Mouse (Mus musculus) ovary, postnatal 10 days (tissue): ENCODE measurements around the gene Msl1.

Experiments used
- DNase-seq: peaks from one replicate; pipeline ENCODE4 v3.0.0; 2022; ENCODE audit warnings: low spot score

Gene Msl1

DNA sequence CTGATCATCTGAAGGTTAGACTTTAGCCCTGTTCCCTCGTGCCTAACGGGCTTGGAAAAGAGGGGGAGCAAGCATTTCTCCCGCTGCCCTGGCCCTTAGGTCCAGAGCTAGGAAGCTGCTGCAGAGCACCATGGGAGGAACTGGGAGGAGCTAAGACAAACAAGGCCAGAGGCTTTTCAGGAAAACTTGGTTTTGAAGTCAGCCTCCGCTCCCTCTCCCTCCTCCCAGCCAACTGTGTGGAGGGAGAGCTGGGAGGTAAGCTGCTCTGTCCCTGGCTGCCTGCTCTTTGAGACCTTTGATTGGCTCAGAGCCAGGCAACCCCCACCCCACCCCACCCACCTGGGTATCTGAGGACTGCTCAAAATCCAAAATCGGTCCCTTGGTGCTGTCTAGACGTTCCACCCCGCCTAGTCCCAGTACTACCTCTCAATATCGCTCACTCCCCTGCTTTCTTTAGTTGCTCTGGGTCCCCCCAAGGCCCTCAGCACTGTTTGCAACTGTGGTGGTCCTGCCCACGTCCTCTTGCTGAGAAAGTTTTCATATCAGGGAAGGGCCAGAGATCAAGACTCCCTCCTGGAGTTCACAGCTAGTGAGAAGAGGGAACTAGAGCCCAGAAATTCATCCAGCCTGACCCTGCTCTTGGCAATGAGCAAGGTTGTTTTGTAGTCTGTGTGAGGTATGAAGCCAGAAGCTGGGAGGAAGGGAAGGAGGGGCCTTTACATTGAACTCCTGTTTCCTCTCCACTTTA, 18.3 kb upstream of the Msl1 start:
- no peak for DNase-seq

DNA sequence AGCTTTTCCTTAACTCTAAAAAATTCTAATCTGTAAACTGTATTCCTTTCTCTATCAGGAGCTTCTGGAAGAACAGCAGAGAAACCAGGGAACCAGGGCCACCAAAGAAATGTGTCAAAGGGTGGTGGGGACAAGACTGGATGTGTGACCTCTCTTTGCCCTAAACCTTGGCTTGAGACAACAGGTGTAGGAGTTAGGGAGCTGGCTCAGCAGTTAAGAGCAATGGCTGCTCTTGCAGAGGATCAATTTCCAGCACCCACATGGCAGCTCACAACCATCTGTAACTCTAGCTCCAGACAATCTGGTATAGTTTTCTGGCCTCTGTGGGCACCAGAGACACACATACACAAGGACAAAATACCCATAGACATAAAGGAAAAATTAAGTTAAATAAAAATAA, 17.4 kb upstream of the Msl1 start:
- no peak for DNase-seq

DNA sequence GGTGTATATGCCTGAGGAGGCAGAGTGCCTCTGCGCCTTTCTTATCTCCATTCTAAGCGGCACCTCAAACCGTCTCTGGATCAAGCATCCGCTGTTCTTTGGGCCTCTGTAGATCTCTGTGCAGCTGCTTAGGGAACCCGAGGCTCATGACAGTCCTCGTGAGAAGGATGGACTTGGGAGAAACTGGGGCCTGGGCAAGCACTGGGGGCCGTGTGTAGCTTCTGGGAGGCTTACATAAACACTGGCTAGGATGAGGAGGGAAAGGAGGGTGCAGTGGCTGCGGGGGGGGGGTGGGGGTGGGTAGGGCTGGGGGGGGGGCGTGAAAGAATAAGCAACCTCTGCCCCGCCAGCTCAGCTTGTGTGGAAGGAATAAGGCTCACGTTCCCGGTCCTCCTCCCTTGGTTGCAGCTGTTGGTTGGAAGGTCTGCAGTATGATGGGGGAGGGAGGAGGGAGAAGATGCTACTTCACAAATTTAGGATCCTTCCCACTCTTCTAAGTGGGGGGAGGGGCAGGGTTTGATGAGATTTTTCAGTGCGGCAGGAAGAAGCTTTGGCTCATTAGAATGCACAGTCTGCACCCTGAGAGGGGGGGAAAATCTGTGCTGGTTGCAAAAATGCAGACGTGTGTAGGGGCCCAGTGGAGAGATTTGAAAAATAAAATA, 13.3 kb upstream of the Msl1 start:
- no peak for DNase-seq

DNA sequence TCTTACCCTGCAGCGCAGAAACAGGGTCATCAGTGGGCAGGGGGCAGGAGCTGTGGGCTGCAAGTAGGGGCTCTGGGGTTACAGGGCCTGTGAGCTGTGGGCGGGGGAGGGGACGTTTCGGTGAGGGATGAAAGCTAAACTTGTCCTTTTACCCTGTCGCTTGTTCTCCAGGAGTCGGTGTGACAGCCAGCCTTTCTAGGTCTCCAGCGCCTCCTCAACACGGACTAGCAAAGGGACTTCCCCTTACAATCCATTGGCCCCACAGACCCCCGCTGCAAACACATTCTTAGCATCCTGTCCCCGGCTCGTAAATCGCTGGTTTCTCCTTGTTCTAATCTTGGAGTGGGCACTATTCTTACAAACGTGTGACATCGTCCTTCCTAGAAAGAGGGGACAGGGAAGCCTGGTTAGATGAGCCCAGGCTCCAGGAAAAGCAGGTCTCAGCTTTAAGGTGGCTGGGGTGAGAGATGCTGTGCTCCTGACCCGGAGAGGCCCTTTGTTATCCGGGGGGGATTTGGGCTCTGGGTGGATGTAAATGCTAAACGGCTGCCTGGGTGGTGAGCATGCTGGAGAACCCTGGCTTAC, 12.6 kb upstream of the Msl1 start:
- DNase-seq: no peak

DNA sequence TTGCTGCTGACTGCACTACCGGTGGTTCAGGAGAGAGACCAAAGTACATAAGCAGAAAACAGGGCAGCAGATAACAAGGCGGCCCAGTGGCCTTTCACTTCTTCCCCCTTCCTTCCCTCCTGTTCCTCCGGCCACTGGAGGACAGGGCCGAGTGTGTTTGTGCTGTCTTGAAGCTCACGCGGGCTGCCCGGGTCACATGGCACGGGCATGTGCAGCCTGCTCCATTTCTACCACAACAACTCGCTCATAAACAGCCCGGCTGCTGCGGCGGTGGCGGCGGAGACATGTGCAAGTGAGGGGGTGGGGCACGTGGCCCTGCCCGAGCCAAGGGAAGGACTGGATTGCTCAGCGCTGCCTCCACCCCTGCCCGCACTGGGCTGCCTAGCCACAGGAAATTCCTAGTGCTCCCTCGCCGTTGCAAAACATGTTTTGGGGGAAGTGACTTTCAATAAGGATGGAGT, 12.1 kb upstream of the Msl1 start:
- no peak for DNase-seq

DNA sequence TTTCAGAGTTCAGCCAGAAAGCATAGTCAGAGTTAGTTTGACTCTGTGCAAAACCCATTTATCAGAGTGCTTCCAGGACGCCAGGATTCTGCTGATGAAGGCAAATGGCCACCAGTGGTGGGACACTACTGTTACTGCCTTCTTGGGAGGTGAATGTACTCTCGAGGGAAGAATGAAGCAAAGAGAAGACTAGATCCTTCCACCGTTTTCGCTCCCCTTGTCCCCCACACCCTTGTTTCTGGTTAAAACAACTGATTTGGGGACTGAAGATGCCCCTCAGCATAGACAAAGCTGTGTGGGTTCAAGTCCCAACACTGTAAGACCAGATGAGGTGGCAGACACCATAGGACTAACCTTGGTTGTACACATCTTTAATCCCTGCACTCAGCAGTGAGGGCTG, 11.2 kb upstream of the Msl1 start:
- DNase-seq: no peak

DNA sequence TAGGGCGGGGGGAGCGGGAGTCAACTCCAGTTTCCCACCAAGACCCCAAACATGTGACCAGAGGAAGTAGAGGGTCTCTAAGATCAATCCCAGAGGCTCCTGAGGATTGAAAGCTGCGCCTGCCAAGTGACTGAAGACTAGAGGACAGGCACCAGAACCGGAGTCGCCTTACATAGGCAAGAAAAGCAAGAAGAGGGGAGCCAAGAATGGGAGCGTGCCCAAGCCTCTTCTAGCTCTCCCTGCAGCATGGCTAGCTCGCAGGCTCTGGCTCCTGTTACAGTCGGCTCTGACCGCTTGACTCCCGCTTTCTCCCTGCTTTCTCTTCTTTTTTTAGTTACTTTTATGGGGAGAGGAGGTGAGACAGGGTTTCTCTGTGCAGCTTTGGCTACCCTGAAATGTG, 10.1 kb upstream of the Msl1 start:
- DNase-seq: no peak

DNA sequence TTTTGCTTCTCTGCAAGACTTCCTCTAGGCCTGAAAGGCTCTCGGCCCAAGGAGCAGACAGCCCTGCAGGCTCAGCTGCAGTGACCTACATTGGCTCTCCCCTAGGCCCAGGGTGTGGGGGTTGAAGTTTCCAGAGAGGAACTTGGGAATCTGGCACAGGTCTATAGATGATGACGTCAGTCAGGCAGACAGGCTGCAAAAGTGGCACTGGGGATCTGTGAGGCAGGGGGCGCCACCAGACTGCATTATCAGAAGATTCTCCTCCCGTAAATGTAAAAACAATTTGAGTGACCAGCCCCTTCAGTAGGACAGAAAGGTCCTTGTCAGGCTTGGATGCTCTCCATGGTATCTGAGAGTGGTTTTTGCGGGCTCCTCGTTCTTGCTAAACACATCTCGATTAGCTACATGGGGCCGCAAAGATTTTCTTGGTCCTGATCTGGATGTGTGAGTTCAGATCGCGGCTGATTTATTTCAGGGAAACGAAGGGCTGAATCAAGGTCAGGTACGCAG, 9.5 kb upstream of the Msl1 start:
- no peak for DNase-seq

DNA sequence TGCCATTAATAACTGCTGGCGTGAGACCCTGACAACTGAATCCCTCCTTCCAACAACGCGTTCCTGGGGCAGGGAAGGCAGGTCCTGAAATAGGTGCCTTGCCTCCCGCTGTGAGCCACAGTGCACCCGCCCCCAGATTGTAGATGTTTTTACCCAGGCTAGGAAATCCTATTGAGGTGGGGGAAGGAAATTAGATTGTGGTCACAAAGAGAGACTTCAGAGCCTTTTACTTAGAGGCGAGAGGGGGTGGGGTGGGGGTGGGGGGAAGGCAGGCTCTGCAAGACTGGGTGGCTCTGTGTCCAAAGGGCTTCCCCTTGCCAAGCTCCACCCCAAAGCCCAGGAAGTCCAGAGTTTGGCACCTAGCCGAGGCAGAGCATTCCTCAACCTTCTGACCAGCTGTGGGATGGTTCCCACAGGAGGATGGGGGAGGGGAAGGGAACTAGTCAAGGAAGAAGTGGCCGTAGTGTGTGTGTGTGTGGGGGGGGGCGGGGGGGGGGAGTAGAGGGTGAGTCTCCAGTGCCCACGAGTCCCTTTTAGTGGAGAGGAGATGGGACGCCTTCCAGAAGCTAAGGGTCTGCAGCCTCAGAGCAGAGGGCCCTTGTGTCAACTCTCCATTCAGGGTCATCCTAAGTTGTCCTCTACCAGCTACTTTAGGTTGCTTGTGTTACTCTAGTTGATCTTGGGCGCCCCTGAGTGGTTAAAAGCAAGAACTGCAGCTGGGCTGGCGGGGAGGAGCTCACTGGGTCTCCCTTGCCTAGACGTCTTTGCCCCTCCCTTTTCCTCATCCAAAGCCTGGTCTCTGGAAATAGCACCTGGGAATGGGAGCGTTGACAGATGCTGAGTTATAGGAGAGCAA, 8.7 kb upstream of the Msl1 start:
- DNase-seq: no peak

DNA sequence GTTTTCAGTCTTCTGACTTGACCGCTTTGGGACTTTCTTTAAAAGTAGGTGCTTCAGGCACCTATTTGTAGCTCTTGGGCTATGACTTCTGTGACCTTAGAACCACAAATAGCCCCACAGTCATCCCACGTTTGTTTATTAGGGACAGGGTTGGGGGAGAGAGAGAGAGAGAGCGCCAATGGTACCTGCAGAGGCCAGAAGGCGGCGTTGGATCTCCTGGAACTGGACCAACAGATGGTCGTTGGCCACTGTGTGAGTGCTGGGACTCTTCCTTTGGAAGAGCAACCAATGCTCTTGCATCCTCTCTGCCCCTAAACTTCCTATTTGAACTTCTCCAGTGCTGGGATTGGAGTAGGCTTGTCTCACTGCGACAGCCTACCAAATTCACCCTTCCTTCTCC, 8.1 kb upstream of the Msl1 start:
- no peak for DNase-seq

DNA sequence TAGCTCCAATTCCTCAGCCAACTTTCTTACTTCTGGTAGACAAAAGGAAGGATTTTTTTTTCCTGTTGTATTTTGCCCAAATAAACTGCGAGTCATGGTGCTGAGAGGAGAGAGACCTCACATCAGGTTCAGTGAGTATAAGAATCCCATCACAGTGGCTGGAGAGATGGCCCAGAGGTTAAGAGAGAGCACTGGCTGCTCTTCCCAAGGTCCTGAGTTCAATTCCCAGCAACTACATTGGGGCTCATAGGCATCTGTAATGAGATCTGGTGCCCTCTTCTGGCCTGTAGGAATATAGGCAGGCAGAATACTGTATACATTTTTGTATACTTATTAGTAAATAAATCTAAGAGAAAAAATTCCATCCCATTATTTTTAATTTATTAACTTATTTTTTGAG, 7.6 kb upstream of the Msl1 start:
- DNase-seq: no peak

DNA sequence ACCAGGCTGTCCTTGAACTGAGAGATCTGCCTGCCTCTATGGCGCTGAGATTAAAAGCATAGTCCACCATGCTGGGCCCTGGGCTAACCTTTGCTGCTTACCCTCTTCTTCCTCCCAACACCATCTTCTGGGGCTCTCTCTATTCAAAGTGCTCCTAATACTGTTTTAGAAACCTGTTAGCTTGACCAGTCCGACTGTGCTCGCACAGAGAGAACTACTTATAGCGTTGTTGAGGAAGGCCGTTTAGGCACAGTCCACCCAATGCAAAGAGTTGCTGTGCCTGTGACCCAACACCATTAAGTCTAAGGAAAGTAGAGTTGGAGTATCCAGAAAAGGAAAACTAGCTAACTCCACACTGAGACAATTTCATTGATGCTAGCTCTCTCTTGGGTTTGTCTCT, 7.2 kb upstream of the Msl1 start:
- no peak for DNase-seq

DNA sequence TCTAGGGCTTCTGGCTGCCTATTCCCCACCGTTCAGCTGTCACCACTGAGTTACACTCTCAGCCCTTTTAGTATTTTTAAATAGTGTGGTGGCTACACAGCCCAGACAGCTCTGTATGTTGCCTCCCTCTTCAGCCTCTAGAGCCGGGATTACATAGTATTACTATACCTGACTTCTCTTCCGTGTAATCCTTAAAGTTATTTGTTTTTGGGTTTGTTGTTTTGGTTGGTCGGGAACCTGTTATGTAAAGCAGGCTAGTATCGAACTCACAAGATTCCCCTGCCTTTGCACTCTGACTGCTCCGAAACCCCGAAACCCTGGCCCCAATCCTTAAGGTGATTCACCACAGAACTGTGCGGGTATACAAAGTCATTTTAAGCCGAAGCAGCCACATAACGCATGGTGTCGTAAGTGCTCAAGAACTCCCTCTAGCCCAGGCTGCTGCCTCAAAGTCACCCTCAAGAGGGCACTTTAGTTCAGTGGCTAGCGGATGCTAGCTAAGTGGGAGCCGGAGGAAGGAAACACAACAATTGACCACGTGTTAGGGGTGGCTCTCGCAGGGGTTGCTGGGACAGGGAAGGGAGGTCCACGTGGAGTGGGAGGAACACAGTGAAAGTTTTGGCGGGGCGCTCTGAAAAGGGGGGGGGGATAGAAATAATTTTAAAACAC, 6.6 kb upstream of the Msl1 start:
- no peak for DNase-seq

DNA sequence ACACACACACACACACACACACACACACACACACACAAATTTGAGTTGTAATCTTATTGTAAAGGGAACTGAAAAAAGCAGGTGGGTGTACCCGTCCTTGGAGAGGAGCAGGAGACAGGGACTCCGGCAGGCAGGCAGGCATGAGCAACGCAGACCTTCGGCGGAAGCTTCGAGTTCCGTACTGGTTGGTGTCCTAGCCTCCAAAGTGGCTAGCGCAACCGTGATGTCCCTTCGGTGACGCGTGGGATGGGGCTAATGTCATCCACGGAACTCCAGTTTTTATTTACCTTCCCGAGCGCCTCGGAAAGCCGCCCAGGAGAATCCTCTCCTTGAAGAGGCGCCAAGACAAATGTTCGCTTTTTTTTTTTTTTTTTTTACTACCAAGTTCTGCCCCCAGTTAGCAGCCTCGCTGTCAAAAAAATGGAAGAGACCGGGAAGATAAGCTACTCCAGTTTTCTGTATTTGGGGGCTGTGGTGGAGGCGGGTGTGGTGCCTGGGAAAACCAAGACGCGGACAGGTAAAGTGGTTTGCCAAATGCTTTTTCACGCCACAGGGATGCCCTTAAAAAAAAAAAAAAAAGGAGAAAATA, 6.0 kb upstream of the Msl1 start:
- no peak for DNase-seq

DNA sequence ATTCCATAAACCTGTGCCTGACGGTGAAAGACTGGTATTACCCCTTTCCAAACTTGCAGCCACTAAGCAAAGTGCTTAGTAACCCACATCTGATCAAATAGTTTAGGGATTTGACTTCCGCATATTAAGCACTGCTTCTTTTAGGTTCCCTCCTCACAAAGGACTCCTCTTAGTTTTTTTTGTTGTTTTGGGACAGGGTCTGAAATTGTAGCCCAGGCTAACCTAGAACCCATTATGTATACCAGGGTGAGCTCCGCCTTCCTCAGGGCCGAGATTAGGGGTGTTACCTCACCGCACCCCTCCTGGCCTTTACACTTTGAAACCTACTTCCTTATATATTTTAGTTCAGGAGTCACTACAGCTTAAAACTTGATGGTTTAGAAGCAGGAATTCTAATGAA, 5.5 kb upstream of the Msl1 start:
- DNase-seq: no peak

DNA sequence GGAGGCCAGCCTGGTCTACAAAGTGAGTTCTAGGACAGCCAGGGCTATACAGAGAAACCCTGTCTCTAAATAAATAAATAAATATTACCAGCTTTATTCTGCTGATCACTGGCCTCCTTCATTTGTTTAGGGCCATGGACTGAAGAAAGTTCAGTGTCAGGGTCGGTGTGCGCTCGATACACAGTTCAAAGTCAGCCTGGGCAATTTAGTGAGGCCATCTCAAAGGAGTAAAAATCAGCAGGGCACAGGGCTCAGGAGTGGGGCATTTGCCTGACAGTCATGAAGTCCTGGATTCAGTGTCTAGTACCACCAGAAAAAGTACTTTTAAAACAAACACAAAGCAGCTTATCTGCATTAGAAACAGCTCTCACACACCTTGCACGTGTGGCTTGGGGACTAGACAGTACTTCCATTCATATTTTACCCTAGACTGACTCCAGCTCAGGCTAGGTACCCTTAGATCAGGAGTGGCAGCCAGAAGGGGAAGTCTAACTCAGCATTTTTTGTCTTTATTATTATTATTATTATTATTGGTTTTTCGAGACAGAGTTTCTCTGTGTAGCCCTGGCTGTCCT, 4.6 kb upstream of the Msl1 start:
- DNase-seq: no peak

DNA sequence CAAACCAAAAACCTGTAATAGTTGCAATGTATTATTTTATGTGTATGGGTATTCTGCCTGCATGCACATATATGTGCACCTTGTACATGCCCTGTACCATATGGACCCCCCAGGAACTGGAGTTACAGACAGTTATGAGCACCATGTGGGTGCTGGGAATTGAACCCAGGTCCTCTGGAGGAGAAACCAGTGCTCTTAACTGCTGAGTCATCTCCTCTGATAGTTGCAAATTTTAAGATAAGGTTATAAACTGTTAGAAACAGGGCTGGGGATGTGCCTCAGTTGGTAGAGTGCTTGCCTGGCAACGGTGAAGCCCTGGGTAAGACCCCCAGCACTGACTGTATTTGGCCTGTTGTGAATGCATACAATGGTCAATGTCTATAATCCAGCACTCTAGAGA, 3.9 kb upstream of the Msl1 start:
- no peak for DNase-seq

DNA sequence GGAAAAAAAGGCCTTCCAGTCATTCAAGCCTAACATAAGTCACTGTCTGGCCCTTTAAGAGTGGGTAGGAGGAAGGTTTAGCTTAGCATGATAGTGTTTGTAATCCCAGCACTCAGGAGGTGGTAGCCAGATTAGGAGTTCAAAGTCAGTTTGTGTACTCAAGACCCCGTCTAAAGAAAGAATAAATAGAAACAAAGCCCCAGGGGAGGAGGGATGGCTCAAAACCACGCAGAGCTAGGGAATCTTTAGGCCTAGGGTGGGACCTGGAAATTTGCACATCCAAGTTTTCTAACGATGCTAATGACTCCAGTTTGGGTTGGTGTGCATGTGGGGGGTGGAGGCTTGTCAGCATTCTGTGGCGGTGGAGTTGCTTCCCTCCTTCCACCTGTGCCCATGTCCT, 3.2 kb upstream of the Msl1 start:
- no peak for DNase-seq

DNA sequence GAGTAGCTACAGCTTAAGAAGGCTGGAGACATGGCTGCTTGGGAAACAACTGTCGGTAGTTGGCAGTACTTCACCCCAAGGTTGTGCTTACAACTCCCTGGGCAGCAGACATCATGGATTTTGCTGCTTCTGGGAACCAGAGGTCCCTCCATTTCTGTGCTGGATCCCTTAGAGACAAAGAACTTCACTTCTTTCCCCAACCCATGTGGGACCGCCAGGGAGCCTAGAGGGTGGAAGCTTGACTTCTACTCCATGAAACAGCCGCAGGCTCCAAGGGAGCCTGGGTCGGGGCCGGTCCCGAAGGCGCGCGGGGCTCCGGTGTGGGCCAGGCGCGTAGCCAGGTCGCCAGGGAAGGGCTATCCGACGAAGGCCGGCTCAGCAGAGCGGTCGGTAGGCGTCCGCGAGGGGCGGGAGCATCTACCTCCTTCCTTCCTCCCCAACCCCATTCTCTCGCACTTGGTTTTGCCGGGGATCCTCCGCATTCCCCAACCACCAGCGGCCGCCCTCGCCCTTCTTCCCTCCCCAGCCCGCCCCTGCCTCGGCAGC, 774 bp upstream of the Msl1 start:
- DNase-seq: no peak

DNA sequence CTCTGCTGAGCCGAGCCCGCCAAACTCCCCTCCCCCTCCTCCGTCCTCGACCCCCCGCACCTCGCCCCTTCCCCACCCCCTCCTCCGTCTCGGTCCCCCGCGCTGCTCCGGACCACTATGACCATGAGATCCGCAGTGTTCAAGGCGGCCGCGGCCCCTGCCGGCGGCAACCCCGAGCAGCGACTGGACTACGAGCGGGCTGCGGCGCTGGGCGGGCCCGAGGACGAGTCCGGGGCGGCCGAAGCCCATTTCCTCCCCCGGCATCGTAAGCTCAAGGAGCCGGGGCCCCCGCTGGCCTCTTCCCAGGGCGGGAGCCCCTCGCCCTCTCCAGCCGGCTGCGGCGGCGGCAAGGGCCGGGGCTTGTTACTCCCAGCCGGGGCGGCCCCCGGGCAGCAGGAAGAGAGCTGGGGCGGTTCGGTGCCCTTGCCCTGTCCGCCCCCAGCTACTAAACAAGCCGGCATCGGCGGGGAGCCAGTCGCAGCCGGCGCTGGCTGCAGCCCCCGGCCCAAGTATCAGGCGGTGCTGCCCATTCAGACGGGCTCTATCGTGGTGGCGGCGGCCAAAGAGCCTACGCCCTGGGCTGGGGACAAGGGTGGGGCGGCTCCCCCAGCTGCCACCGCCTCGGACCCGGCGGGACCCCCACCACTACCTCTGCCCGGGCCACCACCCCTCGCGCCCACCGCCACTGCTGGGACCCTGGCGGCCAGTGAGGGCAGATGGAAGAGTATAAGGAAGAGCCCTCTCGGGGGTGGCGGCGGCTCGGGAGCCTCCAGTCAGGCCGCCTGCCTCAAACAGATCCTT, 598 bp downstream of the Msl1 start:
- no peak for DNase-seq
